Mouse (Mus musculus) forebrain, embryonic 10.5 days (tissue): ENCODE measurements around the gene Ptpn13. TPM values are rescaled to one million over a fixed set of nuclear protein-coding genes. Genes with fewer than 3 reads are reported as not detected.
A peak's percentile ranks its signal among the peaks of the same experiment; 100 is the strongest.

Experiments used
- DNase-seq: peaks from one replicate; pipeline ENCODE4 v3.0.0-alpha.2; 2017; ENCODE audit warnings: low spot score; ENCODE audit errors: extremely low spot score
- H3K27ac ChIP-seq: fragments of 300-500 bp; sonication (generic); 2 replicates; pipeline ENCODE4 v1.5.1; 2016; ENCODE audit warnings: mild to moderate bottlenecking
- H3K27me3 ChIP-seq: fragments of 300-500 bp; sonication (generic); 2 replicates; pipeline ENCODE4 v1.6.1; 2016; ENCODE audit warnings: mild to moderate bottlenecking; ENCODE audit not compliant: poor library complexity, severe bottlenecking
- H3K36me3 ChIP-seq: fragments of 300-500 bp; sonication (generic); replicated peaks from 2 replicates; pipeline ENCODE4 v1.6.1; 2016; ENCODE audit warnings: mild to moderate bottlenecking, moderate library complexity
- H3K4me1 ChIP-seq: fragments of 300-500 bp; sonication (generic); 2 replicates; pipeline ENCODE4 v1.6.1; 2016
- H3K4me3 ChIP-seq: fragments of 300-500 bp; sonication (generic); 2 replicates; pipeline ENCODE4 v1.5.1; 2016; ENCODE audit warnings: mild to moderate bottlenecking, moderate library complexity
- H3K9me3 ChIP-seq: fragments of 300-500 bp; sonication (generic); 2 replicates; pipeline ENCODE4 v1.6.1; 2016; ENCODE audit warnings: mild to moderate bottlenecking, moderate library complexity
- WGBS: fragments of 180-500 bp; shearing (Covaris S2); methylation state at CpG from one replicate; pipeline ENCODE4 v1.1.7; 2016; 5-methylcytosine and 5-hydroxymethylcytosine counted together
- polyA plus RNA-seq: library from polyadenylated mRNA; unstranded; fragments of >200 nt; fragmentation: Nextera tagmentation; extraction: Ambion mirVana; gene quantifications from 2 replicates; pipeline ENCODE4 v1.2.1, GENCODE M21; 2016

Ptpn13 gene
- polyA plus RNA-seq, 1 experiment from 2014 or later = 19.7 TPM

GRCm38 (mm10) chr5:103448470-103448869 lies 23.5 kb downstream of the Ptpn13 start:
- Histone ChIP-seq H3K4me3 (no peak overlapping the region), H3K36me3 (peaks cover 10% of the 10 kb centered on the region), H3K9me3 (peaks cover 9% of the 10 kb centered on the region), H3K4me1 (peaks cover 34% of the 10 kb centered on the region), H3K27me3 (no peaks in the 10 kb centered on the region), H3K27ac (peak overlapping the region; percentile 69; the same call in 1 of the 2 replicates)
- 9% methylated on average over 1 of the region's 1 CpGs for WGBS
- DNase-seq = no peak

DNA sequence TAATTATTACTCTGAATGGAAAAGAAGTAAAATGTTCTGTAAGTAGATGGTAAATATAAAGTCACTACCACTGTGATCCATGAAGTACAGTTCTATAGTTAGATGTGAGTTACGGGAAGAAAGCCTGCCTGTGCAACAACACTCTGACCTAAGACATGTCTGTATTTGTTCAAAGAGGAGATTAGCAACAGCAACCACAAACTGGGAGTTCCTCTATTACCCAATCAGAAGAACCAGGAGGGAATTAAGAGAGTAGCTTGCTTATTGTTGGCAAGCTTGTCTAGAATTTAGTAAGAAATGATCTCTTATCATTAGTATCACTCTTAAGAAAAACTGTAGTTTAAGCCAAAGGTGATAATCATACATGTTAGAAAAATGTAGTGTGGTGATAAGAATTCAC lies 25.7 kb downstream of the Ptpn13 start:
- Histone ChIP-seq H3K9me3 (peaks cover 11% of the 10 kb centered on the region), H3K36me3 (peaks cover 13% of the 10 kb centered on the region), H3K27me3 (no peaks in the 10 kb centered on the region), H3K4me1 (peaks cover 34% of the 10 kb centered on the region), H3K4me3 (no peak overlapping the region), H3K27ac (no peak overlapping the region)
- WGBS = 93% methylated on average over 1 of the region's 1 CpGs
- no peak for DNase-seq

GRCm38 (mm10) chr5:103453361-103454140 lies 28.6 kb downstream of the Ptpn13 start:
- no peak for DNase-seq
- Histone ChIP-seq H3K4me1 (peaks cover 15% of the 10 kb centered on the region), H3K27ac (no peak overlapping the region), H3K27me3 (no peaks in the 10 kb centered on the region), H3K4me3 (no peak overlapping the region), H3K36me3 (peaks cover 14% of the 10 kb centered on the region), H3K9me3 (peaks cover 14% of the 10 kb centered on the region)
- WGBS = 91% methylated on average over 14 of the region's 14 CpGs

GRCm38 (mm10) chr5:103456794-103457193 lies 31.8 kb downstream of the Ptpn13 start:
- no peak for DNase-seq
- 79% methylated on average over 1 of the region's 1 CpGs for WGBS

GRCm38 (mm10) chr5:103458411-103458810 lies 33.4 kb downstream of the Ptpn13 start:
- no peak for DNase-seq
- Histone ChIP-seq H3K36me3 (peaks cover 15% of the 10 kb centered on the region), H3K27me3 (no peaks in the 10 kb centered on the region), H3K4me3 (no peak overlapping the region), H3K27ac (peak overlapping the region; percentile 27; the same call in 1 of the 2 replicates), H3K9me3 (0 out of 2 replicates have a peak, but pooled peaks cover 6% of the 10 kb centered on the region), H3K4me1 (peaks cover 12% of the 10 kb centered on the region)
- WGBS = 52% methylated on average over 8 of the region's 8 CpGs

More at GRCm38 (mm10) chr5:103456794-103457193, 31.8 kb downstream of the Ptpn13 start:
- Histone ChIP-seq H3K27ac (no peak overlapping the region), H3K4me3 (no peak overlapping the region), H3K9me3 (0 out of 2 replicates have a peak, but pooled peaks cover 6% of the 10 kb centered on the region), H3K4me1 (peaks cover 12% of the 10 kb centered on the region), H3K36me3 (peaks cover 3% of the 10 kb centered on the region), H3K27me3 (no peaks in the 10 kb centered on the region)

GRCm38 (mm10) chr5:103458959-103459675 lies 34.1 kb downstream of the Ptpn13 start:
- H3K36me3 ChIP-seq = peaks cover 21% of the 10 kb centered on the region
- peaks cover 15% of the 10 kb centered on the region for H3K4me1 ChIP-seq
- no peaks in the 10 kb centered on the region for H3K27me3 ChIP-seq
- H3K9me3 ChIP-seq = 0 out of 2 replicates have a peak, but pooled peaks cover 6% of the 10 kb centered on the region
- 87% methylated on average over 8 of the region's 8 CpGs for WGBS
- DNase-seq = no peak
- no peak overlapping the region for H3K4me3 ChIP-seq
- no peak overlapping the region for H3K27ac ChIP-seq

GRCm38 (mm10) chr5:103460903-103461302 lies 35.9 kb downstream of the Ptpn13 start:
- Histone ChIP-seq H3K4me1 (peaks cover 23% of the 10 kb centered on the region), H3K9me3 (0 out of 2 replicates have a peak, but pooled peaks cover under 1% of the 10 kb centered on the region), H3K27me3 (no peaks in the 10 kb centered on the region), H3K36me3 (peaks cover 20% of the 10 kb centered on the region), H3K27ac (no peak overlapping the region), H3K4me3 (no peak overlapping the region)
- no peak for DNase-seq
- 85% methylated on average over 6 of the region's 6 CpGs for WGBS

DNA sequence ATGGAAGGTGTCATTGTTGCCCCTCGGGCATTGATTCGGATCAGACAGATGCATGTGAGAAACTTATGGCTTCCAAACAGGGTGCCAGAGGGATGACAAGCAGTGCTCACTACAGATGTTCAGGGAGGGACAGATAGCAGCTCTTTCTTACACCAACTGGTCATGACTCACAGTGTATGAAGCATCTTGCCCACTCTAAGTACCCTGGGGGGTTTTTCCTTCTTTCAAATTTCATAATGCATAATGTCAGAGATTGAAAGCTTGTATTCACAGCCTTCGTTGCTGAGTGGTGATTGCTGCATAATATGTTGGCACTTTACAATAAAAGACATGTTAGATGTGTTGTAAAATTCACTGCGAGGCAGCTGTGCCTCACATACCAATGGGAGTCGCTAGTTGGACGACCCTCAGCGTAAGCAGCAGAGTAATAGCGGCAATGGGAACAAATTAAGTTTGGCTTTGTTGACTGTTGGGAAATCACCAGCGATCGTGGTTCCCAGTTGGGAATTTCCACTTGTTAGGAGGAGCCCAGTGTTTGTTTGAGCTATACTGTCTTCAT lies 38.7 kb downstream of the Ptpn13 start:
- DNase-seq = no peak
- 86% methylated on average over 10 of the region's 10 CpGs for WGBS
- Histone ChIP-seq H3K4me1 (peaks cover 16% of the 10 kb centered on the region), H3K4me3 (no peak overlapping the region), H3K36me3 (peaks cover 20% of the 10 kb centered on the region), H3K9me3 (no peaks in the 10 kb centered on the region), H3K27ac (no peak overlapping the region), H3K27me3 (no peaks in the 10 kb centered on the region)

- Histone ChIP-seq H3K27ac (no peak overlapping the region), H3K9me3 (no peaks in the 10 kb centered on the region), H3K27me3 (no peaks in the 10 kb centered on the region), H3K36me3 (peaks cover 20% of the 10 kb centered on the region), H3K4me1 (peaks cover 14% of the 10 kb centered on the region), H3K4me3 (no peak overlapping the region)
- WGBS = 89% methylated on average over 4 of the region's 4 CpGs
- DNase-seq = no peak
Observed at GRCm38 (mm10) chr5:103464329-103464728, 39.3 kb downstream of the Ptpn13 start.

DNA sequence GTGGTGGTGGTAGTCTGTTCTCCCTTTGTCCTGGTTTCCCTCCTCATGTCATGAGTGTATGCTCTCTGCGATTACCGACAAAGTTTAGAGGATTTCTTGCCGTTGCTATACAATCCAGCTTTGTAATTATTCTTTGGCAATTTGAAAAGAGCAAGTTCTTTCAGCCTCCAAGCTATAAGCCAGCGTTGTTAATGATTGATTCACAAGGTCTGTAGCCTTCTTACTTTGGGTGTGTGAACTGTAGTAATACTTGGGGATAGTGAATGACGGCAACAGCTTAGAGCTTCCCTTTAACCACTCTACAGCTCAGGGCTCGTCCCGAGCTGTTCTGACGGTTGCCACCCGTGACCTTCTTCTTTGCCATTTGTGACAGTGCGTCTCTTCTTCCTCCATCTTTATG lies 39.8 kb downstream of the Ptpn13 start:
- DNase-seq = no peak
- Histone ChIP-seq H3K4me3 (no peak overlapping the region), H3K9me3 (no peaks in the 10 kb centered on the region), H3K36me3 (peaks cover 20% of the 10 kb centered on the region), H3K27me3 (no peaks in the 10 kb centered on the region), H3K27ac (no peak overlapping the region), H3K4me1 (peaks cover 19% of the 10 kb centered on the region)
- 90% methylated on average over 10 of the region's 10 CpGs for WGBS

GRCm38 (mm10) chr5:103472670-103473069 lies 47.7 kb downstream of the Ptpn13 start:
- 89% methylated on average over 5 of the region's 5 CpGs for WGBS

GRCm38 (mm10) chr5:103473467-103474096 lies 48.6 kb downstream of the Ptpn13 start:
- 93% methylated on average over 11 of the region's 11 CpGs for WGBS
- H3K4me3 ChIP-seq = no peak overlapping the region
- no peaks in the 10 kb centered on the region for H3K27me3 ChIP-seq
- DNase-seq = no peak
- H3K27ac ChIP-seq = no peak overlapping the region
- H3K9me3 ChIP-seq = no peaks in the 10 kb centered on the region
- peaks cover 8% of the 10 kb centered on the region for H3K4me1 ChIP-seq
- peaks cover 5% of the 10 kb centered on the region; the same call in 1 of the 2 replicates for H3K36me3 ChIP-seq

More at GRCm38 (mm10) chr5:103472670-103473069, 47.7 kb downstream of the Ptpn13 start:
- Histone ChIP-seq H3K4me1 (peaks cover 8% of the 10 kb centered on the region), H3K4me3 (no peak overlapping the region), H3K27me3 (no peaks in the 10 kb centered on the region), H3K36me3 (no peaks in the 10 kb centered on the region), H3K27ac (no peak overlapping the region), H3K9me3 (no peaks in the 10 kb centered on the region)
- no peak for DNase-seq
